Mouse (Mus musculus) cortical plate, adult 2 months (tissue): ENCODE results near the gene Rsrp1.

ENCODE experiments used
- CTCF ChIP-seq: fragments of 200-500 bp; IDR thresholded peaks from 2 replicates; pipeline ENCODE4 v1.5.1; 2011; ENCODE audit warnings: mild to moderate bottlenecking, control low read depth, low read length; ENCODE audit not compliant: insufficient read depth; ENCODE audit errors: extremely low read depth
- POLR2A ChIP-seq: fragments of 200-500 bp; IDR thresholded peaks from 2 replicates; pipeline ENCODE4 v1.6.1; 2011; ENCODE audit warnings: mild to moderate bottlenecking, low read length, control low read depth; ENCODE audit not compliant: insufficient read depth; ENCODE audit errors: extremely low read depth

DNA sequence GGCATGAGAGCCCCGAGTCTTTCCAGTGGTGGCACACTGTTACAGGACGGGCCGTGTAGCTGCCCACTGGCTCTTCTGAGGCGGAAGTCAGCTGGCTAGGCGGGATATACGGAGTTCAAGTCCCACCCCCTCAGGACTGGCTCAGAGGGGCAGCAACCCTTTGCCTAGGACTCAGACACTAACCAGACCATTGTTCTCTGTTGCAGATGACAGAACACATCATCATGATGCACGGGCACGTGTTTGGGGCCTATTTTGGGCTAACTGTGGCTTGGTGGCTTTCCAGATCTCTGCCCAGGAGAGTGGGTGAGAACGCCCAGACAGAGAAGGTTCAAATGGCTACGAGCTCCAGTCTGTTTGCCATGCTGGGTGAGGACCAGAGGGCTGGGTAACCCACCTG, 39.6 kb upstream of the Rsrp1 start:
- TF ChIP-seq CTCF (no peak), POLR2A (no peak)
